Mouse (Mus musculus) lung, postnatal 0 days (tissue): Measurements from ENCODE around the gene Ctdsp1.

Experiments used
- CTCF ChIP-seq: IDR thresholded peaks from 2 replicates; pipeline ENCODE4 v1.5.1; 2016; ENCODE audit warnings: antibody characterized with exemption, mild to moderate bottlenecking
- EP300 ChIP-seq: IDR thresholded peaks from 2 replicates; pipeline ENCODE4 v1.6.1; 2016; ENCODE audit warnings: antibody characterized with exemption, mild to moderate bottlenecking, control low read depth

- TF ChIP-seq CTCF (no peak), EP300 (no peak)
These were observed 38.7 kb upstream of the Ctdsp1 start for GRCm38 (mm10) chr1:74352532-74353096.
